Mouse (Mus musculus) olfactory bulb, adult 2 months (tissue): Measurements from ENCODE around the gene Basp1. TPM values are rescaled to one million over a fixed set of nuclear protein-coding genes. Genes with fewer than 3 reads are reported as not detected.
A peak's percentile ranks its signal among the peaks of the same experiment; 100 is the strongest.

Experiments
- H3K27ac ChIP-seq: fragments of 200-500 bp; 2 replicates; pipeline ENCODE4 v1.5.1; 2012; ENCODE audit warnings: low read depth, low read length; ENCODE audit not compliant: insufficient read depth
- H3K4me1 ChIP-seq: fragments of 200-500 bp; 2 replicates; pipeline ENCODE4 v1.6.1; 2012; ENCODE audit warnings: low read length; ENCODE audit not compliant: control insufficient read depth, insufficient read depth
- H3K4me3 ChIP-seq: fragments of 200-500 bp; 2 replicates; pipeline ENCODE4 v1.5.1; 2012; ENCODE audit warnings: mild to moderate bottlenecking, low read depth, low read length, moderate library complexity; ENCODE audit not compliant: insufficient read depth
- CTCF ChIP-seq: fragments of 200-500 bp; IDR thresholded peaks from 2 replicates; pipeline ENCODE4 v1.5.1; 2012; ENCODE audit warnings: low read depth, mild to moderate bottlenecking, low read length, moderate library complexity; ENCODE audit not compliant: insufficient read depth
- POLR2A ChIP-seq: fragments of 200-500 bp; IDR thresholded peaks from 2 replicates; pipeline ENCODE4 v1.6.1; 2012; ENCODE audit warnings: mild to moderate bottlenecking, low read depth, low read length, moderate library complexity; ENCODE audit not compliant: insufficient read depth
- WGBS: fragments of 180-500 bp; shearing (Covaris S2); methylation state at CpG from one replicate; pipeline ENCODE4 v1.1.7; 2018; 5-methylcytosine and 5-hydroxymethylcytosine counted together
- polyA plus RNA-seq: library from polyadenylated mRNA; stranded (reverse); fragments of >200 nt; gene quantifications from 2 replicates; pipeline ENCODE4 v1.2.4, GENCODE M21; 2012; ENCODE audit warnings: low replicate concordance; ENCODE audit not compliant: missing spikeins, insufficient read depth, insufficient read length

The Basp1 gene
- polyA plus RNA-seq, 1 experiment: not detected

GRCm38 (mm10) chr15:25411461-25411860 lies 2.1 kb downstream of the Basp1 start:
- Histone ChIP-seq H3K4me3 (peak overlapping the region; percentile 34), H3K27ac (peak overlapping the region; percentile 19), H3K4me1 (peaks cover 8% of the 10 kb centered on the region)
- TF ChIP-seq CTCF (no peak), POLR2A (no peak)
- WGBS: 17% methylated on average over 7 of the region's 7 CpGs

GRCm38 (mm10) chr15:25405926-25406325 lies 7.6 kb downstream of the Basp1 start:
- no peak overlapping the region for H3K27ac ChIP-seq
- peaks cover 7% of the 10 kb centered on the region for H3K4me1 ChIP-seq
- TF ChIP-seq POLR2A (no peak), CTCF (no peak)
- 37% methylated on average over 5 of the region's 5 CpGs for WGBS
- no peak overlapping the region for H3K4me3 ChIP-seq

- peaks cover 7% of the 10 kb centered on the region for H3K4me1 ChIP-seq
- no peak for TF ChIP-seq POLR2A
- no peak for TF ChIP-seq CTCF
- H3K27ac ChIP-seq: no peak overlapping the region
- WGBS: 64% methylated on average over 7 of the region's 7 CpGs
- H3K4me3 ChIP-seq: no peak overlapping the region
Observed at GRCm38 (mm10) chr15:25403879-25404278, 9.7 kb downstream of the Basp1 start.

GRCm38 (mm10) chr15:25402001-25402400 lies 11.6 kb downstream of the Basp1 start:
- Histone ChIP-seq H3K4me3 (no peak overlapping the region), H3K27ac (no peak overlapping the region), H3K4me1 (peaks cover 10% of the 10 kb centered on the region)
- WGBS: 57% methylated on average over 3 of the region's 3 CpGs
- TF ChIP-seq CTCF (no peak), POLR2A (no peak)

GRCm38 (mm10) chr15:25400276-25400675 lies 13.3 kb downstream of the Basp1 start:
- H3K4me3 ChIP-seq: no peak overlapping the region
- WGBS: 43% methylated on average over 8 of the region's 8 CpGs
- H3K4me1 ChIP-seq: peaks cover 10% of the 10 kb centered on the region
- TF ChIP-seq POLR2A (no peak), CTCF (no peak)
- no peak overlapping the region for H3K27ac ChIP-seq

- Histone ChIP-seq H3K4me3 (no peak overlapping the region), H3K4me1 (peaks cover 7% of the 10 kb centered on the region), H3K27ac (no peak overlapping the region)
- no peak for TF ChIP-seq POLR2A
- no peak for TF ChIP-seq CTCF
- WGBS: 61% methylated on average over 9 of the region's 9 CpGs
Observed at GRCm38 (mm10) chr15:25395912-25396590, 17.5 kb downstream of the Basp1 start.

- H3K4me3 ChIP-seq: no peak overlapping the region
- H3K4me1 ChIP-seq: peaks cover 9% of the 10 kb centered on the region
- WGBS: 38% methylated on average over 4 of the region's 4 CpGs
- no peak overlapping the region for H3K27ac ChIP-seq
- no peak for TF ChIP-seq CTCF
Observed at GRCm38 (mm10) chr15:25392525-25393099, 21.0 kb downstream of the Basp1 start.

- Histone ChIP-seq H3K4me1 (peaks cover 6% of the 10 kb centered on the region; the same call in 1 of the 2 replicates), H3K4me3 (no peak overlapping the region), H3K27ac (no peak overlapping the region)
- WGBS: 60% methylated on average over 5 of the region's 5 CpGs
- TF ChIP-seq CTCF (no peak), POLR2A (no peak)
Observed at GRCm38 (mm10) chr15:25391210-25391609, 22.4 kb downstream of the Basp1 start.

- Histone ChIP-seq H3K4me1 (peaks cover 11% of the 10 kb centered on the region; the same call in 1 of the 2 replicates), H3K27ac (no peak overlapping the region), H3K4me3 (no peak overlapping the region)
- 56% methylated on average over 6 of the region's 6 CpGs for WGBS
- TF ChIP-seq CTCF (no peak), POLR2A (no peak)
Observed at GRCm38 (mm10) chr15:25387572-25387971, 26.0 kb downstream of the Basp1 start.

GRCm38 (mm10) chr15:25380051-25380450 lies 33.5 kb downstream of the Basp1 start:
- WGBS: 75% methylated on average over 5 of the region's 5 CpGs
- Histone ChIP-seq H3K4me1 (peaks cover 19% of the 10 kb centered on the region), H3K4me3 (no peak overlapping the region), H3K27ac (no peak overlapping the region)
- TF ChIP-seq CTCF (no peak), POLR2A (no peak)
